In the genomic region with DNA sequence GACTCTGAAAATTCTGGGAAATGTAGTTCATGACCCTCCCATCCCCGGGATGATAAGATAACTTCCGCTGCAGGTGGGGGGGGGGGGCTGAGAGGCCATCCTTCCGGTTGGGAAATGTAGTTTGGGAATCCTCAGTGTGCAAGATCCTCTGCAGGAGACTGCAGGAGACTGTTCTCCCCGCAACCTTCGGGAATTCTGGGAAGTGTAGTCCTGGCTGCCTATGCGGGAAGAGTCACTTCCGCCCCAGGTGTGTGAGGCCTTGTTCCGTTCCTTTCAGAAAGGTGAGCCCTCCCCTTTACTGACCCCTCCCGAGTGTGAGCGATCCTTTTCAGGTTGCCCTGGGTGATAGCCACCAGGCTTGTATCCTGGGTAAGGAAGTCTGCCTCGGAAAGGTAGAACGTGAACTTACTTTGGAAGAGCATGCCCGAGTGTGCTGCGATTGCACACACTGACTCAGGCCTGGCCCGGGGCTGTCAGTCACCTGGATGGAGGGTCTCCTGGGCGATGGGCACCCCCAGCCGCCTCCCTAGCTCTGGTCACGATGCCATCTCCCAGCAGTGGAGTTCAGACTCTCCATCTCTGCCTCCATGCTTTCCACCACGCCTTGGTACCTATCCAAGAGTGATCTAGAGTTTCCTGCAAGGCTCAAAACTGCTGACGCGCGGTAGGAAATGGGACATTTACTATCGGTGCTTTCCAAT, we compare ENCODE assay signal across 8 mouse cellular contexts. TPM values are rescaled to one million over a fixed set of nuclear protein-coding genes. Genes with fewer than 3 reads are reported as not detected.
DNase-seq lines count a peak whose midpoint lies in the region; ATAC-seq and TF ChIP-seq lines count a peak whose summit lies in the region.

A gene (plus strand): TSS at position 159 of the 701 bp plus-strand sequence.

- peaks cover 27% of the 10 kb centered on the region for H3K9me3 ChIP-seq in forebrain, embryonic 13.5 days (replicated peaks)
- H3K9me3 ChIP-seq in heart, embryonic 16.5 days (replicated peaks; ENCODE audit: control insufficient read depth, low read length), result peaks cover 20% of the 10 kb centered on the region
- H3K9me3 ChIP-seq in liver, embryonic 12.5 days (replicated peaks), result peaks cover 20% of the 10 kb centered on the region
- H3K9me3 ChIP-seq in neural tube, embryonic 12.5 days, result peaks cover 26% of the 10 kb centered on the region

- peak within 1 kb of the TSS; percentile 45 for H3K4me3 ChIP-seq in C2C12 (ENCODE audit: insufficient read depth, poor library complexity, severe bottlenecking)
- H3K4me3 ChIP-seq in forebrain, embryonic 13.5 days, result peak within 1 kb of the TSS; percentile 71
- peak within 1 kb of the TSS; percentile 73 for H3K4me3 ChIP-seq in heart, embryonic 16.5 days (ENCODE audit: low read length)
- H3K4me3 ChIP-seq in liver, embryonic 12.5 days, result peak within 1 kb of the TSS; percentile 61
- peak within 1 kb of the TSS; percentile 63 for H3K4me3 ChIP-seq in neural tube, embryonic 12.5 days

- ATAC-seq in cerebellum, adult (ENCODE audit: insufficient number of reproducible peaks, low FRiP score, low TSS enrichment), result peak; percentile 99
- ATAC-seq in forebrain, embryonic 13.5 days, result peak; percentile 97
- peak; percentile 95 for ATAC-seq in heart, embryonic 16.5 days (replicated peaks; ENCODE audit: extremely low read depth, insufficient read depth, low FRiP score)
- ATAC-seq in liver, embryonic 12.5 days, result peak; percentile 83
- peak; percentile 96 for ATAC-seq in neural tube, embryonic 12.5 days (ENCODE audit: low FRiP score, low read depth)

- H3K79me3 ChIP-seq in C2C12 (ENCODE audit: low read depth), result no peaks in the 10 kb centered on the region

- H3K27ac ChIP-seq in forebrain, embryonic 13.5 days, result peak within 1 kb of the TSS; percentile 37
- peak within 1 kb of the TSS; percentile 81 for H3K27ac ChIP-seq in heart, embryonic 16.5 days (ENCODE audit: low read length)
- peak within 1 kb of the TSS; percentile 36; the same call in 1 of the 2 replicates for H3K27ac ChIP-seq in liver, embryonic 12.5 days
- no peak within 1 kb of the TSS for H3K27ac ChIP-seq in neural tube, embryonic 12.5 days

- no peaks in the 10 kb centered on the region for H3K27me3 ChIP-seq in C2C12 (ENCODE audit: control insufficient read depth, insufficient read depth, insufficient read length)
- no peaks in the 10 kb centered on the region for H3K27me3 ChIP-seq in forebrain, embryonic 13.5 days
- no peaks in the 10 kb centered on the region for H3K27me3 ChIP-seq in heart, embryonic 16.5 days (ENCODE audit: control insufficient read depth, insufficient read depth, low read length)
- H3K27me3 ChIP-seq in liver, embryonic 12.5 days (replicated peaks), result no peaks in the 10 kb centered on the region
- H3K27me3 ChIP-seq in neural tube, embryonic 12.5 days (replicated peaks), result no peaks in the 10 kb centered on the region

- H3K79me2 ChIP-seq in C2C12 (ENCODE audit: control insufficient read depth, insufficient read depth), result no peaks in the 10 kb centered on the region

- WGBS in forebrain, embryonic 13.5 days, result 1% methylated on average over 23 of the region's 23 CpGs
- WGBS in heart, embryonic 16.5 days, result 1% methylated on average over 23 of the region's 23 CpGs
- 6% methylated on average over 23 of the region's 23 CpGs for WGBS in liver, embryonic 12.5 days (ENCODE audit: insufficient replicate concordance)
- 2% methylated on average over 23 of the region's 23 CpGs for WGBS in neural tube, embryonic 12.5 days

- peaks cover 2% of the 10 kb centered on the region for H3K36me3 ChIP-seq in C2C12 (ENCODE audit: control insufficient read depth, insufficient read depth)
- H3K36me3 ChIP-seq in forebrain, embryonic 13.5 days (ENCODE audit: poor library complexity, severe bottlenecking), result peaks cover 28% of the 10 kb centered on the region
- H3K36me3 ChIP-seq in heart, embryonic 16.5 days (ENCODE audit: control insufficient read depth, insufficient read depth), result peaks cover 18% of the 10 kb centered on the region
- peaks cover 24% of the 10 kb centered on the region for H3K36me3 ChIP-seq in liver, embryonic 12.5 days
- H3K36me3 ChIP-seq in neural tube, embryonic 12.5 days, result peaks cover 21% of the 10 kb centered on the region

- H3K4me1 ChIP-seq in forebrain, embryonic 13.5 days, result peaks cover 9% of the 10 kb centered on the region
- H3K4me1 ChIP-seq in heart, embryonic 16.5 days (ENCODE audit: control insufficient read depth, insufficient read depth, low read length), result peaks cover 6% of the 10 kb centered on the region
- peaks cover 24% of the 10 kb centered on the region for H3K4me1 ChIP-seq in liver, embryonic 12.5 days
- peaks cover 8% of the 10 kb centered on the region for H3K4me1 ChIP-seq in neural tube, embryonic 12.5 days

- H3ac ChIP-seq in C2C12 (ENCODE audit: control insufficient read depth, insufficient read length, low read depth), result peak within 1 kb of the TSS; percentile 82

- H3K4me2 ChIP-seq in forebrain, embryonic 13.5 days, result peak within 1 kb of the TSS; percentile 79
- H3K4me2 ChIP-seq in heart, embryonic 16.5 days (ENCODE audit: low read depth, low read length), result peak within 1 kb of the TSS; percentile 95
- H3K4me2 ChIP-seq in liver, embryonic 12.5 days, result peak within 1 kb of the TSS; percentile 78
- H3K4me2 ChIP-seq in neural tube, embryonic 12.5 days (replicated peaks), result peak within 1 kb of the TSS; percentile 82

- H3K9ac ChIP-seq in forebrain, embryonic 13.5 days, result peak within 1 kb of the TSS; percentile 79
- H3K9ac ChIP-seq in heart, embryonic 16.5 days (ENCODE audit: low read length), result peak within 1 kb of the TSS; percentile 86
- H3K9ac ChIP-seq in liver, embryonic 12.5 days, result peak within 1 kb of the TSS; percentile 61
- peak within 1 kb of the TSS; percentile 69 for H3K9ac ChIP-seq in neural tube, embryonic 12.5 days

- DNase-seq in kidney, postnatal 36 days, result peak; percentile 86 to 92
- peak; percentile 30 for DNase-seq in urinary bladder, postnatal 10 days (ENCODE audit: low spot score)

- no peak for TF ChIP-seq CTCF in C2C12 (IDR thresholded peaks at IDR 0.05; ENCODE audit: control insufficient read depth, insufficient read depth, insufficient read length)

TF ChIP-seq in C2C12, 6 proteins besides CTCF, POLR2A, EP300 and RAD21:
- TF ChIP-seq USF1 (IDR thresholded peaks at IDR 0.05; ENCODE audit: low read depth) (no peak), FOSL1 (IDR thresholded peaks at IDR 0.05; ENCODE audit: insufficient read depth, low read length, poor library complexity, severe bottlenecking) (no peak), MYOD1 (IDR thresholded peaks at IDR 0.05; ENCODE audit: control insufficient read depth, insufficient read length, low read depth) (no peak), MAX (IDR thresholded peaks at IDR 0.05) (no peak), CEBPB (IDR thresholded peaks at IDR 0.05; ENCODE audit: low read depth) (no peak), MYOG (IDR thresholded peaks at IDR 0.05; ENCODE audit: control insufficient read depth, extremely low read depth, insufficient read length) (no peak)

RNA-seq across cellular contexts. Expression of the gene that starts here (rescaled TPM):
- 0.48 TPM for polyA plus RNA-seq in C2C12 (2012; fragmentation: generic; extraction: Trizol)
- 7.7 and 8.6 TPM in 2 replicates for polyA plus RNA-seq in forebrain, embryonic 13.5 days (2015; fragmentation: Nextera tagmentation; extraction: Ambion mirVana)
- polyA plus RNA-seq in heart, embryonic 16.5 days (2015; fragmentation: Nextera tagmentation; extraction: Ambion mirVana), result 5.2 and 6.0 TPM in 2 replicates
- polyA plus RNA-seq in liver, embryonic 12.5 days (2016; fragmentation: Nextera tagmentation; extraction: Ambion mirVana), result 1.4 and 1.5 TPM in 2 replicates
- 6.6 and 7.3 TPM in 2 replicates for polyA plus RNA-seq in neural tube, embryonic 12.5 days (2016; fragmentation: Nextera tagmentation; extraction: Ambion mirVana)
